Mouse (Mus musculus): ENCODE measurements around the gene Stat5a. TPM values are rescaled to one million over a fixed set of nuclear protein-coding genes. Genes with fewer than 3 reads are reported as not detected.

Stat5a gene
- total and polyA plus RNA-seq, 3 experiments: 17.5 to 23.6 (median 23.0) TPM

DNA sequence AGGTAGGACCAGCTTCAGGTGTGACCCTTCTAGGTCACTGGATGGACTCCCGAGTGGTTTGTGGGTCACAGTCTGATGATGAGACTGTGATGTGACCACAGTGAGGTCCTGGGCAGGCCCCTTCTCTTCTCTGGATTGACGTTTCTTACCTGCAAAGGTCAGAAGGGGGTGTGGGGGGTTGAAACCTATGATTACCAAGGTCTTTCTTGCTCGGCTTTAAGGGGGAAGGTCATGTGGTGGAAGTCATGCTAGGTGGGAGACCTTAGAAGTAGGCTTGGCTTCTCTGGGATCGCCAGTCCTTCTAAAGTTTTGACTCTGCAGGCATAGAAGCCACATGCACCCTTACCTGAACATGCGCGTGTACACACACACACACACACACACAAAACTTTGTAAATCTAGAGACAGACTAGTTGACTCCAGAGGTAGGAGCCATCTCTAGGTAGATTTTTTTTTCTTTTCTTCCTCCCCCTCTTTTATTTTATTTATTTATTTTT, 476 bp downstream of the Stat5a start:
- Histone ChIP-seq H3K4me3 (replicated peaks in 1 of 3; ENCODE audit: low read depth in 2 of 3, low read length in 2 of 3, poor library complexity in 1 of 3) (peak overlapping the region; percentile 33 to 91 (median 70)), H3K4me2 (ENCODE audit: insufficient read depth, low read depth, poor library complexity, severe bottlenecking) (peak overlapping the region; percentile 70), H3K36me3 (replicated peaks in 1 of 2; ENCODE audit: control insufficient read depth in 1 of 2, insufficient read depth in 1 of 2, low read length in 1 of 2) (peaks cover 9 to 27% of the 10 kb centered on the region in 2 experiments), H3K27ac (ENCODE audit: insufficient read depth, low read depth) (peak overlapping the region; percentile 8; the same call in 1 of the 2 replicates), H3K9me3 (replicated peaks; ENCODE audit: low read length) (no peaks in the 10 kb centered on the region), H3K79me2 (replicated peaks; ENCODE audit: control insufficient read depth, extremely low read depth, insufficient read depth, poor library complexity, severe bottlenecking) (no peaks in the 10 kb centered on the region), H3K4me1 (ENCODE audit: control insufficient read depth in 1 of 2, insufficient read depth in 2 of 2) (peaks cover 23 to 43% of the 10 kb centered on the region in 2 experiments), H3K9ac (ENCODE audit: insufficient read depth, low read depth) (peak overlapping the region; percentile 46), H3K27me3 (replicated peaks) (peaks cover 37% of the 10 kb centered on the region)
- dilution Hi-C loops (cut with MboI; ENCODE audit: extremely low pct_ligation_motif_present, extremely low pct_unique_long_range_greater_than_20kb, low sequenced_read_pairs): no loop called here
- DNase-seq (ENCODE audit: extremely low read depth): no peak
- TF ChIP-seq SMC3 (IDR thresholded peaks at IDR 0.05; ENCODE audit: low read depth, low read length) (no peak), MAFK (IDR thresholded peaks at IDR 0.05; ENCODE audit: insufficient replicate concordance, low read length) (0 out of 2 replicates have a peak, but pooled peaks have one; percentile 3)
- in situ Hi-C loops (cut with MboI; ENCODE audit: low pct_ligation_motif_present, low pct_unique_long_range_greater_than_20kb, low sequenced_read_pairs): no loop called here

DNA sequence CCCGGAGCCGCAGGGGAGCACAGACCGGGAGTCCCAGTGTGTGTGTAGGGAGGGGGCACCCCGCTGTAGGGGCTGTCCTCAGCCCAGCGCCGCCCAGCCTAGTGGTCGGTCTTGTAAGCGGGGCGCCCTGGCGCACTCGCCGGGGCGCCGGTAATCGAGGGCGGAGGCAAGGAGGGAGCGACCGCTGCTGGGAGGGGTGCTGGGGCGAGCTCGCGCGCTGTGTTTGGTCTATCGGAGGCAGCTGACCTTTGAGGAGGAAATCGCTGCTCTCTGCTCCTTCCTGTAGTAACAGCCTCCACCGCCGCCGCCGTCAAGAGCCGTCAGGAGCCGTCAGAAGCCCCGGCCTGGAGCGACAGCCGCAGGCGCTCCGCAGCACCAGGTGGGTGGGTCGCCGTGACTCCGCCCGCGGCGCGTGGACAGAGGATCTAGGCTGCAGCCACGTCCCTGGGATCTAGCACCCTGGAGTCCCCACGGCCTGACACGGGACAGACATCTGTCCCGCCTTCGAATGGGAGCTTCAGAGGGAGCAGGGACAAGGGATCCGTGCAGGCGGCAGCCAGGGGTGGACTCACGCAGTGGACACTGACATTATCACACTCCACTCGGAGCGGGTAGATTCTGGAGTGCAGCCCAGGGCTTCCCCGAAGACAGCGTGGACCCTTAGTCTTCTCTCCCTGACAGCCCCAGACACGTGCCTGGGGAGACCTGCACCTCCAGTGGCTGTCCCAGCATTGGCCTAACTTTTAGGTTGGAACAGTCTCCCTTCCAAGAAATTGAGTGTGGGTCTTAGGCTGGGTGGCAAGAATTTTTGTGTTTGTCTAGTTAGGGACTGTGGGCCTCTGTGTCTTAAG, 1.3 kb downstream of the Stat5a start:
- dilution Hi-C loops (cut with MboI; ENCODE audit: extremely low pct_ligation_motif_present, extremely low pct_unique_long_range_greater_than_20kb, low sequenced_read_pairs): no loop called here
- H3K4me1 ChIP-seq (ENCODE audit: control insufficient read depth in 1 of 2, insufficient read depth in 2 of 2): peaks cover 23 to 43% of the 10 kb centered on the region in 2 experiments
- TF ChIP-seq ZKSCAN1 (IDR thresholded peaks at IDR 0.05; ENCODE audit: borderline replicate concordance, low read depth, low read length) (no peak), ZMIZ1 (IDR thresholded peaks at IDR 0.05; ENCODE audit: low read depth, low read length) (peak; percentile 86), ZNF384 (IDR thresholded peaks at IDR 0.05; ENCODE audit: low read depth, low read length) (no peak), IRF4 (IDR thresholded peaks at IDR 0.05; ENCODE audit: low read depth, low read length) (no peak), BHLHE40 (IDR thresholded peaks at IDR 0.05; ENCODE audit: low read depth, low read length) (peak; percentile 58), POLR2A (IDR thresholded peaks at IDR 0.05; ENCODE audit: low read depth, low read length) (peak; percentile 53), CTCF (conservative IDR thresholded peaks at IDR 0.05 in 1 of 2, IDR thresholded peaks at IDR 0.05 in 1 of 2; ENCODE audit: low read depth in 2 of 2, low read length in 2 of 2) (peak in 1 of 2 experiments; percentile 6; a peak in 1 of 4 replicates), SMC3 (IDR thresholded peaks at IDR 0.05; ENCODE audit: low read depth, low read length) (no peak), E2F4 (IDR thresholded peaks at IDR 0.05; ENCODE audit: insufficient replicate concordance, low read depth, low read length) (no peak), CHD2 (IDR thresholded peaks at IDR 0.05; ENCODE audit: low read length) (no peak), HCFC1 (IDR thresholded peaks at IDR 0.05; ENCODE audit: low read depth, low read length) (peak; percentile 55), ZC3H11A (IDR thresholded peaks at IDR 0.05; ENCODE audit: low read depth, low read length) (no peak), MXI1 (IDR thresholded peaks at IDR 0.05; ENCODE audit: low read depth, low read length) (peak; percentile 83), RAD21 (IDR thresholded peaks at IDR 0.05; ENCODE audit: low read depth, low read length) (no peak), RCOR1 (conservative IDR thresholded peaks at IDR 0.05; ENCODE audit: low read depth, low read length) (no peak; the same call in 1 of the 2 replicates), ELF1 (IDR thresholded peaks at IDR 0.05; ENCODE audit: low read depth, low read length) (peak; percentile 82), EP300 (IDR thresholded peaks at IDR 0.05; ENCODE audit: low read length) (no peak), MAZ (IDR thresholded peaks at IDR 0.05; ENCODE audit: low read depth, low read length) (peak; percentile 76; the same call in 1 of the 2 replicates), NELFE (IDR thresholded peaks at IDR 0.05; ENCODE audit: low read depth, low read length) (peak; percentile 60; the same call in 1 of the 2 replicates), MAFK (IDR thresholded peaks at IDR 0.05; ENCODE audit: insufficient replicate concordance, low read length) (0 out of 2 replicates have a peak, but pooled peaks have one; percentile 3), CHD1 (IDR thresholded peaks at IDR 0.05; ENCODE audit: low read depth, low read length) (0 out of 2 replicates have a peak, but pooled peaks have one; percentile 41), KAT2A (IDR thresholded peaks at IDR 0.05; ENCODE audit: insufficient replicate concordance, low read length) (0 out of 2 replicates have a peak, but pooled peaks have one; percentile 22), NRF1 (IDR thresholded peaks at IDR 0.05; ENCODE audit: low read depth, low read length) (peak; percentile 60), TCF12 (IDR thresholded peaks at IDR 0.05; ENCODE audit: low read depth, low read length) (peak; percentile 60; the same call in 1 of the 2 replicates), PAX5 (IDR thresholded peaks at IDR 0.05; ENCODE audit: low read length) (no peak), MEF2A (IDR thresholded peaks at IDR 0.05; ENCODE audit: borderline replicate concordance, low read depth, low read length) (peak; percentile 23; the same call in 1 of the 2 replicates), MAX (IDR thresholded peaks at IDR 0.05; ENCODE audit: low read length) (peak; percentile 26), JUND (conservative IDR thresholded peaks at IDR 0.05; ENCODE audit: low read depth, low read length) (no peak), GABPA (IDR thresholded peaks at IDR 0.05; ENCODE audit: insufficient replicate concordance, low read depth, low read length) (no peak)

More for the DNA sequence above, 1.3 kb downstream of the Stat5a start:
- no peak overlapping the region for H3K27ac ChIP-seq (ENCODE audit: insufficient read depth, low read depth)
- H3K9ac ChIP-seq (ENCODE audit: insufficient read depth, low read depth): peak overlapping the region; percentile 46
- H3K4me2 ChIP-seq (ENCODE audit: insufficient read depth, low read depth, poor library complexity, severe bottlenecking): peak overlapping the region; percentile 70
- H3K36me3 ChIP-seq (replicated peaks in 1 of 2; ENCODE audit: control insufficient read depth in 1 of 2, insufficient read depth in 1 of 2, low read length in 1 of 2): peaks cover 12 to 35% of the 10 kb centered on the region in 2 experiments
- in situ Hi-C loops (cut with MboI; ENCODE audit: low pct_ligation_motif_present, low pct_unique_long_range_greater_than_20kb, low sequenced_read_pairs): no loop called here
- peak overlapping the region; percentile 70 to 91 (median 73) for H3K4me3 ChIP-seq (replicated peaks in 1 of 3; ENCODE audit: low read depth in 2 of 3, low read length in 2 of 3, poor library complexity in 1 of 3)
- no peaks in the 10 kb centered on the region for H3K9me3 ChIP-seq (replicated peaks; ENCODE audit: low read length)
- peak; percentile 87 for DNase-seq (ENCODE audit: extremely low read depth)
- no peaks in the 10 kb centered on the region for H3K79me2 ChIP-seq (replicated peaks; ENCODE audit: control insufficient read depth, extremely low read depth, insufficient read depth, poor library complexity, severe bottlenecking)
- peaks cover 29% of the 10 kb centered on the region for H3K27me3 ChIP-seq (replicated peaks)
